Comparison of ENCODE assay signal across 22 mouse cellular contexts in the genomic region with DNA sequence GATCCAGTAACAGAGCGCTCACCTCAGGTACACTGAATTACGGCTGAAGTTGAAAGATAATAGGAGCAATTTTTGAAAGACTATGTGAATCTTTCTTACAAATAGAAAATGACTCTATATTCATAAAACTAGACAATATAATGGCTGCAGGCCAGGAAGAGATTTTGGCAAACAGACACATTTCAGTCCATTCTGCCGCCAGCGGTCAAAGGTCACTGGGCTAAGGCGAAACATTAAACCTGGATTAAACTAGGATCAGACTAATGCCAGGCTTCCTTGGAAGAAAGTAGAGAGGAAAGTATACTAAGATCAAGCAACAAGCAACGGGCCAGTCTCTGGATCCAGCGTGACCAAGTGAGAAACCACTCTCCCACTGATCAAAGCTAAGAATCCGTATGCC. TPM values are rescaled to one million over a fixed set of nuclear protein-coding genes. Genes with fewer than 3 reads are reported as not detected.
DNase-seq lines count a peak whose midpoint lies in the region; ATAC-seq and TF ChIP-seq lines count a peak whose summit lies in the region.
"Had no signal": no experiment of that assay in that cellular context is flagged by ENCODE, and none has a peak within 500 bp of the region (broad histone marks: within the 10 kb centered on the region; RNA-seq: fewer than 3 reads in every experiment).

No protein-coding gene starts in this region.

- DNase-seq in adrenal gland, adult 2 months: peak; percentile 4
- no peak for DNase-seq in adrenal gland, adult 18-20 months (ENCODE audit: low spot score in 2 of 2)
- peak; percentile 75 for DNase-seq in kidney, adult 11 months
- DNase-seq in kidney, adult 2 months: peak; percentile 92
- peak; percentile 83 to 86 for DNase-seq in kidney, postnatal 25 days
- no peak for DNase-seq in urinary bladder, adult 18-20 months (ENCODE audit: low spot score in 2 of 2)
- DNase-seq in thymus, postnatal 4 days: no peak
- DNase-seq: cerebellum, adult 9-10 months; layer of hippocampus, postnatal 36 days; lung, postnatal 36 days; right cerebral cortex, postnatal 25 days; thymus, adult 18-20 months had no signal

- ATAC-seq in kidney, embryonic 14.5 days (ENCODE audit: low FRiP score, low TSS enrichment): no peak
- ATAC-seq: activated CD4-positive, CD25-positive, alpha-beta regulatory T cell, adult 4 months; CD4-positive, CD25-positive, alpha-beta regulatory T cell, adult 4 months; forebrain, embryonic 13.5 days had no signal

- TF ChIP-seq POLR2A in kidney, adult 2 months (IDR thresholded peaks at IDR 0.05; ENCODE audit: low read depth, low read length): no peak

- 75% methylated on average over 8 of the region's 8 CpGs for WGBS in kidney, embryonic 14.5 days
- WGBS in kidney, adult 2 months: 41% methylated on average over 8 of the region's 8 CpGs

- H3K4me2 ChIP-seq in kidney, embryonic 14.5 days (replicated peaks; ENCODE audit: low read depth, low read length): no peak overlapping the region
- H3K4me2 ChIP-seq: forebrain, embryonic 13.5 days; heart, embryonic 12.5 days; hindbrain, embryonic 14.5 days; liver, embryonic 15.5 days; stomach, embryonic 15.5 days had no signal

- H3K27ac ChIP-seq in kidney, embryonic 14.5 days (ENCODE audit: low read depth, low read length): no peak overlapping the region
- H3K27ac ChIP-seq in kidney, adult 2 months (ENCODE audit: insufficient read depth, low read depth, low read length): peak overlapping the region; percentile 66; the same call in 1 of the 2 replicates
- H3K27ac ChIP-seq: forebrain, embryonic 13.5 days; hindbrain, embryonic 14.5 days; layer of hippocampus, adult 2 months; liver, embryonic 15.5 days; stomach, embryonic 15.5 days had no signal

- H3K9ac ChIP-seq in kidney, embryonic 14.5 days (ENCODE audit: low read depth, low read length): no peak overlapping the region
- H3K9ac ChIP-seq: forebrain, embryonic 13.5 days; heart, embryonic 12.5 days; hindbrain, embryonic 14.5 days; liver, embryonic 15.5 days; stomach, embryonic 15.5 days had no signal

- H3K36me3 ChIP-seq in kidney, embryonic 14.5 days (ENCODE audit: control insufficient read depth, insufficient read depth, low read length): no peaks in the 10 kb centered on the region
- H3K36me3 ChIP-seq in kidney, adult 2 months (ENCODE audit: control insufficient read depth, insufficient read depth, low read length): no peaks in the 10 kb centered on the region
- H3K36me3 ChIP-seq: heart, embryonic 12.5 days; liver, embryonic 15.5 days; stomach, embryonic 15.5 days had no signal

- no peaks in the 10 kb centered on the region for H3K9me3 ChIP-seq in kidney, embryonic 14.5 days (ENCODE audit: control insufficient read depth, low read length)
- H3K9me3 ChIP-seq: forebrain, embryonic 13.5 days; heart, embryonic 12.5 days; liver, embryonic 15.5 days; stomach, embryonic 15.5 days had no signal

- H3K4me1 ChIP-seq in kidney, embryonic 14.5 days (ENCODE audit: control insufficient read depth, insufficient read depth, low read length): 0 out of 2 replicates have a peak, but pooled peaks cover 2% of the 10 kb centered on the region
- H3K4me1 ChIP-seq in kidney, adult 2 months (ENCODE audit: control insufficient read depth, insufficient read depth, low read length): peaks cover 13% of the 10 kb centered on the region; the same call in 1 of the 2 replicates
- H3K4me1 ChIP-seq: liver, embryonic 15.5 days; stomach, embryonic 15.5 days had no signal

- TF ChIP-seq CTCF in kidney, adult 2 months (conservative IDR thresholded peaks at IDR 0.05; ENCODE audit: insufficient read depth, insufficient read length, low read depth, low read length): no peak

- H3K4me3 ChIP-seq in kidney, embryonic 14.5 days (ENCODE audit: low read length): no peak overlapping the region
- no peak overlapping the region for H3K4me3 ChIP-seq in kidney, adult 2 months (ENCODE audit: insufficient read depth, low read depth, low read length)
- H3K4me3 ChIP-seq: forebrain, embryonic 13.5 days; heart, embryonic 12.5 days; layer of hippocampus, adult 2 months; liver, embryonic 15.5 days; stomach, embryonic 15.5 days had no signal

- H3K27me3 ChIP-seq in kidney, embryonic 14.5 days (ENCODE audit: control insufficient read depth, insufficient read depth, low read length): no peaks in the 10 kb centered on the region
- no peaks in the 10 kb centered on the region for H3K27me3 ChIP-seq in kidney, adult 2 months (replicated peaks; ENCODE audit: control insufficient read depth, insufficient read depth, low read length)
- H3K27me3 ChIP-seq: forebrain, embryonic 13.5 days; heart, embryonic 12.5 days; liver, embryonic 15.5 days; stomach, embryonic 15.5 days had no signal

RNA-seq across cellular contexts. Expression of a gene that starts 11.1 kb away (rescaled TPM):
- 10 to 100 TPM; 13.9 to 17.9 TPM for total RNA-seq in adrenal gland, adult 2 months (2021)
- polyA plus RNA-seq in adrenal gland, adult 2 months (2012; rRNA removed): 9.1 and 10.3 TPM in 2 replicates
- 10 to 100 TPM; 10.5 to 10.7 TPM for total RNA-seq in adrenal gland, adult 18-20 months (2021)
- 39.1 and 102 TPM in 2 replicates for polyA plus RNA-seq in kidney, embryonic 14.5 days (2014; fragmentation: Nextera tagmentation; extraction: Ambion mirVana)
- 119 and 132 TPM in 2 replicates for polyA plus RNA-seq in kidney, adult 2 months (2012; rRNA removed)
- total RNA-seq: common myeloid progenitor, adult 5-6 weeks had no signal

Comparison
In these comparisons a context has a peak if more than half of its experiments do, and no peak if none do; other contexts are left out.
1. DNase-seq: peak in adrenal gland, adult 2 months (single experiment), kidney, adult 11 months (single experiment), kidney, adult 2 months (single experiment) and kidney, postnatal 25 days (2 of 2); none in adrenal gland, adult 18-20 months (0 of 2), urinary bladder, adult 18-20 months (0 of 2) and thymus, postnatal 4 days (single experiment).